24 mouse cellular contexts compared by ENCODE assay signal in the genomic region with DNA sequence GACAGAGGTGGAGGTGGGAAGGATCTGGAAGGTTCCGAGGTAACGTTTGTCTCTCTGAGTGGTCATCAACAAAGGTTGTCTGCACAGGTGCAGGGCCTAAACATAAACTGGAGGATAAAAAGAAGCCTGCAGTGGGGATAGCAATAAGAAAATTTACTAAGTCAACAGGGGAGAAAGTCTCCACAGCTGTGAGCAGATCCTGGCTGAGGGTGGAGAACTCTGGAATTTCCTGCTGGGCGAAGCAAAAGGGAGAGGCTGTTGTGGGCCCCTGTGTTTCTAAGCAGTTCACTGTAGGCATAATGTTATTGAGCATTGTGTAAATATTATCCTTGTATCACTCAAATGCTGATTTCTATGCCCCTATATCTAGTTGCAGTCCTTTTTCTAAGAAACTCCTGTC. TPM values are rescaled to one million over a fixed set of nuclear protein-coding genes. Genes with fewer than 3 reads are reported as not detected.
DNase-seq lines count a peak whose midpoint lies in the region; ATAC-seq and TF ChIP-seq lines count a peak whose summit lies in the region.
"Had no signal": no experiment of that assay in that cellular context is flagged by ENCODE, and none has a peak within 500 bp of the region (broad histone marks: within the 10 kb centered on the region; RNA-seq: fewer than 3 reads in every experiment).

No protein-coding gene starts in this region.

- 73% methylated on average over 3 of the region's 3 CpGs for WGBS in embryonic facial prominence, embryonic 13.5 days
- 81% methylated on average over 3 of the region's 3 CpGs for WGBS in embryonic facial prominence, embryonic 10.5 days
- 57% methylated on average over 3 of the region's 3 CpGs for WGBS in intestine, embryonic 16.5 days
- WGBS in intestine, postnatal 0 days = 46% methylated on average over 3 of the region's 3 CpGs
- 51% methylated on average over 3 of the region's 3 CpGs for WGBS in lung, embryonic 16.5 days
- 42% methylated on average over 3 of the region's 3 CpGs for WGBS in stomach, embryonic 16.5 days
- 98% methylated on average over 3 of the region's 3 CpGs for whole genome bisulfite sequencing in forebrain, embryonic 14.5 days

- 0 out of 2 replicates have a peak overlapping the region, but pooled peaks have one; percentile 12 for H3K27ac ChIP-seq in embryonic facial prominence, embryonic 13.5 days
- H3K27ac ChIP-seq in embryonic facial prominence, embryonic 10.5 days (replicated peaks) = no peak overlapping the region
- no peak overlapping the region for H3K27ac ChIP-seq in intestine, embryonic 16.5 days (ENCODE audit: low read length)
- H3K27ac ChIP-seq in intestine, postnatal 0 days (ENCODE audit: low read depth, low read length) = no peak overlapping the region
- H3K27ac ChIP-seq in lung, embryonic 16.5 days (ENCODE audit: low read length) = peak overlapping the region; percentile 54; the same call in 1 of the 2 replicates
- peak overlapping the region; percentile 65 for H3K27ac ChIP-seq in stomach, embryonic 16.5 days (ENCODE audit: low read length)
- no peak overlapping the region for H3K27ac ChIP-seq in forebrain, embryonic 14.5 days (ENCODE audit: low read depth, low read length)
- H3K27ac ChIP-seq: forebrain, embryonic 12.5 days; hindbrain, embryonic 10.5 days had no signal

- H3K4me1 ChIP-seq in embryonic facial prominence, embryonic 13.5 days = peaks cover 54% of the 10 kb centered on the region
- peaks cover 45% of the 10 kb centered on the region for H3K4me1 ChIP-seq in embryonic facial prominence, embryonic 10.5 days
- peaks cover 25% of the 10 kb centered on the region for H3K4me1 ChIP-seq in intestine, embryonic 16.5 days (ENCODE audit: control insufficient read depth, insufficient read depth, low read length)
- peaks cover 6% of the 10 kb centered on the region; the same call in 1 of the 2 replicates for H3K4me1 ChIP-seq in intestine, postnatal 0 days (replicated peaks; ENCODE audit: control insufficient read depth, insufficient read depth, low read length)
- H3K4me1 ChIP-seq in lung, embryonic 16.5 days (replicated peaks; ENCODE audit: control insufficient read depth, insufficient read depth, low read length) = peaks cover 28% of the 10 kb centered on the region
- H3K4me1 ChIP-seq in stomach, embryonic 16.5 days (ENCODE audit: control insufficient read depth, insufficient read depth, low read length) = peaks cover 40% of the 10 kb centered on the region
- peaks cover 19% of the 10 kb centered on the region for H3K4me1 ChIP-seq in forebrain, embryonic 14.5 days (ENCODE audit: control insufficient read depth, insufficient read depth, low read length)

- H3K4me3 ChIP-seq in embryonic facial prominence, embryonic 13.5 days = no peak overlapping the region
- no peak overlapping the region for H3K4me3 ChIP-seq in embryonic facial prominence, embryonic 10.5 days
- H3K4me3 ChIP-seq in intestine, embryonic 16.5 days (ENCODE audit: low read length) = no peak overlapping the region
- H3K4me3 ChIP-seq in intestine, postnatal 0 days (ENCODE audit: low read depth, low read length) = no peak overlapping the region
- H3K4me3 ChIP-seq in lung, embryonic 16.5 days (ENCODE audit: low read length) = no peak overlapping the region
- H3K4me3 ChIP-seq in stomach, embryonic 16.5 days (replicated peaks; ENCODE audit: low read length) = no peak overlapping the region
- no peak overlapping the region for H3K4me3 ChIP-seq in forebrain, embryonic 14.5 days (ENCODE audit: low read depth, low read length)
- H3K4me3 ChIP-seq: forebrain, embryonic 12.5 days; hindbrain, embryonic 10.5 days; intestine, embryonic 15.5 days had no signal

- H3K4me2 ChIP-seq in embryonic facial prominence, embryonic 13.5 days = no peak overlapping the region
- no peak overlapping the region for H3K4me2 ChIP-seq in intestine, embryonic 16.5 days (ENCODE audit: low read depth, low read length)
- H3K4me2 ChIP-seq in intestine, postnatal 0 days (replicated peaks; ENCODE audit: low read depth) = no peak overlapping the region
- no peak overlapping the region for H3K4me2 ChIP-seq in lung, embryonic 16.5 days (ENCODE audit: low read depth, low read length)
- no peak overlapping the region for H3K4me2 ChIP-seq in stomach, embryonic 16.5 days (ENCODE audit: low read depth, low read length)
- H3K4me2 ChIP-seq in forebrain, embryonic 14.5 days (ENCODE audit: low read length) = no peak overlapping the region
- H3K4me2 ChIP-seq: forebrain, embryonic 12.5 days; intestine, embryonic 15.5 days; liver, embryonic 11.5 days; midbrain, embryonic 11.5 days had no signal

- no peak for TF ChIP-seq CTCF in intestine, postnatal 0 days (IDR thresholded peaks at IDR 0.05; ENCODE audit: low read depth)

- no peak for DNase-seq in embryonic facial prominence, embryonic 10.5 days (ENCODE audit: low spot score)
- DNase-seq in lung, postnatal 10 days = no peak
- DNase-seq in forebrain, embryonic 14.5 days (ENCODE audit: low spot score) = no peak
- DNase-seq: adrenal gland, adult 2 months; cerebellum, adult 8-10 months; gastrocnemius, postnatal 25 days; heart, postnatal 14 days; kidney, adult 9 months; kidney, postnatal 14 days; left cerebral cortex, postnatal 4 days; thymus, adult 18-20 months; thymus, postnatal 25 days had no signal

- no peak overlapping the region for H3K9ac ChIP-seq in embryonic facial prominence, embryonic 13.5 days
- no peak overlapping the region for H3K9ac ChIP-seq in intestine, embryonic 16.5 days (ENCODE audit: low read depth, low read length)
- no peak overlapping the region for H3K9ac ChIP-seq in intestine, postnatal 0 days (ENCODE audit: low read depth, low read length)
- H3K9ac ChIP-seq in lung, embryonic 16.5 days (ENCODE audit: low read length) = no peak overlapping the region
- H3K9ac ChIP-seq in stomach, embryonic 16.5 days (ENCODE audit: low read length) = no peak overlapping the region
- no peak overlapping the region for H3K9ac ChIP-seq in forebrain, embryonic 14.5 days (ENCODE audit: low read length)
- H3K9ac ChIP-seq: forebrain, embryonic 12.5 days; intestine, embryonic 15.5 days had no signal

- no peaks in the 10 kb centered on the region for H3K9me3 ChIP-seq in embryonic facial prominence, embryonic 13.5 days
- no peaks in the 10 kb centered on the region for H3K9me3 ChIP-seq in embryonic facial prominence, embryonic 10.5 days
- H3K9me3 ChIP-seq in intestine, embryonic 16.5 days (ENCODE audit: control insufficient read depth, low read length) = no peaks in the 10 kb centered on the region
- no peaks in the 10 kb centered on the region for H3K9me3 ChIP-seq in intestine, postnatal 0 days (ENCODE audit: control insufficient read depth)
- no peaks in the 10 kb centered on the region for H3K9me3 ChIP-seq in lung, embryonic 16.5 days (ENCODE audit: control insufficient read depth, low read length)
- no peaks in the 10 kb centered on the region for H3K9me3 ChIP-seq in stomach, embryonic 16.5 days (replicated peaks; ENCODE audit: control insufficient read depth, low read length)
- H3K9me3 ChIP-seq in forebrain, embryonic 14.5 days (replicated peaks; ENCODE audit: control insufficient read depth, low read length) = no peaks in the 10 kb centered on the region
- H3K9me3 ChIP-seq: forebrain, embryonic 12.5 days; hindbrain, embryonic 10.5 days; intestine, embryonic 15.5 days had no signal

- H3K36me3 ChIP-seq in embryonic facial prominence, embryonic 13.5 days = no peaks in the 10 kb centered on the region
- no peaks in the 10 kb centered on the region for H3K36me3 ChIP-seq in embryonic facial prominence, embryonic 10.5 days (replicated peaks)
- no peaks in the 10 kb centered on the region for H3K36me3 ChIP-seq in intestine, embryonic 16.5 days (ENCODE audit: control insufficient read depth, insufficient read depth, low read length)
- no peaks in the 10 kb centered on the region for H3K36me3 ChIP-seq in intestine, postnatal 0 days (ENCODE audit: control insufficient read depth, insufficient read depth)
- H3K36me3 ChIP-seq in lung, embryonic 16.5 days (ENCODE audit: control insufficient read depth, insufficient read depth, low read length) = no peaks in the 10 kb centered on the region
- H3K36me3 ChIP-seq in stomach, embryonic 16.5 days (ENCODE audit: control insufficient read depth, insufficient read depth, low read length) = no peaks in the 10 kb centered on the region
- H3K36me3 ChIP-seq in forebrain, embryonic 14.5 days (ENCODE audit: control insufficient read depth, insufficient read depth, low read length) = no peaks in the 10 kb centered on the region
- H3K36me3 ChIP-seq: forebrain, embryonic 12.5 days; hindbrain, embryonic 10.5 days; intestine, embryonic 15.5 days had no signal

- ATAC-seq in embryonic facial prominence, embryonic 13.5 days (ENCODE audit: insufficient number of reproducible peaks, insufficient read depth, low FRiP score, low TSS enrichment, low read depth) = no peak
- ATAC-seq in intestine, embryonic 16.5 days = peak; percentile 11; the same call in 1 of the 2 replicates
- ATAC-seq in intestine, postnatal 0 days = no peak
- no peak for ATAC-seq in lung, embryonic 16.5 days (ENCODE audit: low read depth)
- no peak for ATAC-seq in stomach, embryonic 16.5 days (ENCODE audit: insufficient read depth, low FRiP score)
- no peak for ATAC-seq in forebrain, embryonic 14.5 days
- ATAC-seq: activated CD4-positive, CD25-positive, alpha-beta regulatory T cell, adult 4 months; hindbrain, embryonic 16.5 days; intestine, embryonic 15.5 days had no signal

- no peaks in the 10 kb centered on the region for H3K27me3 ChIP-seq in embryonic facial prominence, embryonic 13.5 days
- no peaks in the 10 kb centered on the region for H3K27me3 ChIP-seq in embryonic facial prominence, embryonic 10.5 days (replicated peaks; ENCODE audit: low read depth, poor library complexity, severe bottlenecking)
- no peaks in the 10 kb centered on the region for H3K27me3 ChIP-seq in intestine, embryonic 16.5 days (replicated peaks; ENCODE audit: control insufficient read depth, insufficient read depth, low read length)
- H3K27me3 ChIP-seq in intestine, postnatal 0 days (replicated peaks; ENCODE audit: control insufficient read depth, insufficient read depth, low read length) = no peaks in the 10 kb centered on the region
- no peaks in the 10 kb centered on the region for H3K27me3 ChIP-seq in lung, embryonic 16.5 days (ENCODE audit: control insufficient read depth, insufficient read depth, low read depth, low read length)
- H3K27me3 ChIP-seq in stomach, embryonic 16.5 days (ENCODE audit: control insufficient read depth, insufficient read depth, low read length) = no peaks in the 10 kb centered on the region
- no peaks in the 10 kb centered on the region for H3K27me3 ChIP-seq in forebrain, embryonic 14.5 days (replicated peaks; ENCODE audit: control insufficient read depth, insufficient read depth, low read length)
- H3K27me3 ChIP-seq: forebrain, embryonic 12.5 days; intestine, embryonic 15.5 days had no signal

RNA-seq across cellular contexts. Expression of gene Serp2, which starts 43.7 kb away (rescaled TPM):
- 11.0 and 14.6 TPM in 2 replicates for polyA plus RNA-seq in embryonic facial prominence, embryonic 13.5 days (2015; fragmentation: Nextera tagmentation; extraction: Ambion mirVana)
- polyA plus RNA-seq in embryonic facial prominence, embryonic 10.5 days (2016; fragmentation: Nextera tagmentation; extraction: Ambion mirVana) = 18.9 and 21.6 TPM in 2 replicates
- 5.7 and 8.2 TPM in 2 replicates for polyA plus RNA-seq in intestine, embryonic 16.5 days (2015; fragmentation: Nextera tagmentation; extraction: Ambion mirVana)
- polyA plus RNA-seq in intestine, postnatal 0 days (2015; fragmentation: Nextera tagmentation; extraction: Ambion mirVana) = 7.5 and 7.7 TPM in 2 replicates
- 6.3 and 7.2 TPM in 2 replicates for polyA plus RNA-seq in lung, embryonic 16.5 days (2015; fragmentation: Nextera tagmentation; extraction: Ambion mirVana)
- polyA plus RNA-seq in stomach, embryonic 16.5 days (2015; fragmentation: Nextera tagmentation; extraction: Ambion mirVana) = 7.8 and 8.8 TPM in 2 replicates
- 141 and 147 TPM in 2 replicates for polyA plus RNA-seq in forebrain, embryonic 14.5 days (2014; fragmentation: Nextera tagmentation; extraction: Ambion mirVana)

Comparison
In these comparisons a context has a peak if more than half of its experiments do, and no peak if none do; other contexts are left out.
1. H3K27ac ChIP-seq: peak in embryonic facial prominence, embryonic 13.5 days (single experiment), lung, embryonic 16.5 days (single experiment) and stomach, embryonic 16.5 days (single experiment); none in embryonic facial prominence, embryonic 10.5 days (single experiment), intestine, embryonic 16.5 days (single experiment), intestine, postnatal 0 days (single experiment) and forebrain, embryonic 14.5 days (single experiment).